Mouse (Mus musculus): ENCODE measurements at regions not wholly inside any gene's neighbourhood (a gene's known extent, or its start where the extent isn't known, plus 50 kb on each side); places are given as distances from the start of the nearest gene placed in this dataset.

GRCm38 (mm10) chr4:95489059-95489458, 68.2 kb upstream of the Fggy start:
- DNase-seq (ENCODE audit: low spot score) = peak; percentile 31

GRCm38 (mm10) chr4:95500265-95500664, 57.0 kb upstream of the Fggy start:
- no peak for DNase-seq (ENCODE audit: low spot score)

- peak; percentile 40 for DNase-seq (ENCODE audit: low spot score)
Observed at GRCm38 (mm10) chr4:95501164-95501563, 56.1 kb upstream of the Fggy start.

- DNase-seq (ENCODE audit: low spot score) = no peak
Observed at GRCm38 (mm10) chr4:95507141-95507945, 50.0 kb upstream of the Fggy start.
